Mouse (Mus musculus) E14TG2a.4 (cell line): ENCODE measurements at regions not wholly inside any gene's neighbourhood (a gene's known extent, or its start where the extent isn't known, plus 50 kb on each side); places are given as distances from the start of the nearest gene placed in this dataset.

Experiments used
- CTCF ChIP-seq: conservative IDR thresholded peaks from 2 replicates; pipeline ENCODE4 v1.5.1; 2014; ENCODE audit warnings: low read length
- NANOG ChIP-seq: IDR thresholded peaks from 2 replicates; pipeline ENCODE4 v1.6.1; 2014; ENCODE audit warnings: borderline replicate concordance, low read length, mixed read lengths

GRCm38 (mm10) chr1:137991936-137992335, 183.6 kb downstream of the Ptprc start:
- no peak for TF ChIP-seq CTCF
- no peak for TF ChIP-seq NANOG
